Mouse (Mus musculus): ENCODE data around the gene Fam98a. TPM values are rescaled to one million over a fixed set of nuclear protein-coding genes. Genes with fewer than 3 reads are reported as not detected.

Fam98a gene
- polyA plus RNA-seq (2014; fragmentation: Nextera tagmentation; extraction: Ambion mirVana): 8.7 and 9.1 TPM in 2 replicates

- no peaks in the 10 kb centered on the region for H3K9me3 ChIP-seq (ENCODE audit: control insufficient read depth, low read length)
- H3K4me3 ChIP-seq (ENCODE audit: low read depth, low read length): peak within 1 kb of the TSS; percentile 74
- no peaks in the 10 kb centered on the region; the same call in 1 of the 2 replicates for H3K4me1 ChIP-seq (ENCODE audit: control insufficient read depth, insufficient read depth, low read length)
- ATAC-seq (ENCODE audit: low FRiP score) (peak; percentile 99), DNase-seq (ENCODE audit: low spot score, missing footprints) (peak; percentile 100)
- under 1% methylated on average over 56 of the region's 56 CpGs for WGBS
- no peaks in the 10 kb centered on the region for H3K36me3 ChIP-seq (ENCODE audit: control insufficient read depth, insufficient read depth, low read length)
- no peaks in the 10 kb centered on the region for H3K27me3 ChIP-seq (ENCODE audit: control insufficient read depth, insufficient read depth, low read length)
- peak within 1 kb of the TSS; percentile 58 for H3K4me2 ChIP-seq
- H3K9ac ChIP-seq (ENCODE audit: low read length): peak within 1 kb of the TSS; percentile 81
- H3K27ac ChIP-seq (ENCODE audit: low read depth, low read length): no peak within 1 kb of the TSS; the same call in 1 of the 2 replicates
These were observed at the start of gene Fam98a for GRCm38 (mm10) chr17:75551512-75552400. Gene Fam98a (minus strand): TSS chr17:75551946.

- no peak overlapping the region for H3K4me2 ChIP-seq
- WGBS: 82% methylated on average over 3 of the region's 3 CpGs
- DNase-seq (ENCODE audit: low spot score, missing footprints): no peak
- peaks cover 4% of the 10 kb centered on the region; the same call in 1 of the 2 replicates for H3K4me1 ChIP-seq (ENCODE audit: control insufficient read depth, insufficient read depth, low read length)
- no peak for ATAC-seq (ENCODE audit: low FRiP score)
- no peaks in the 10 kb centered on the region for H3K9me3 ChIP-seq (ENCODE audit: control insufficient read depth, low read length)
- H3K27me3 ChIP-seq (ENCODE audit: control insufficient read depth, insufficient read depth, low read length): no peaks in the 10 kb centered on the region
- no peak overlapping the region for H3K4me3 ChIP-seq (ENCODE audit: low read depth, low read length)
- H3K9ac ChIP-seq (ENCODE audit: low read length): no peak overlapping the region
- H3K36me3 ChIP-seq (ENCODE audit: control insufficient read depth, insufficient read depth, low read length): no peaks in the 10 kb centered on the region
- no peak overlapping the region for H3K27ac ChIP-seq (ENCODE audit: low read depth, low read length)
These were observed 46.9 kb upstream of the Fam98a start for GRCm38 (mm10) chr17:75598652-75599051.

DNA sequence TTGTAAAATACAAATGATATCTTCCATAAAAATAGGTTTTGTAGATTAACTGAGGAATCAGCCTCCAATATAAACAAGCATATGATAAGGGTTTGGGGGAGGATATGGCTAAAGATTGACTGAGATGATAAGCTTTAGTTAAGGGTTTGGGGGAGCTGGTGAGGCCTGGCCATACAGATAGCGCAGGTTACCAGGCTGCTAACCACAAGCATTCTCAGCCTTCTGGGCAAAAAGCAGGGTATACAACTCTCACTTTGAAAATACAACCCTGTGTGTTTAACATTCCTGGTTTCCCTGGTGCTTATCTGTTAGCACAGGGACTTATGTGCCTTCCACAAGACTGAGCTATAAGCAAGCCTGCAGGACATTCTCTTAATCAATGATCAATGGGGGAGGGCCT, 31.0 kb upstream of the Fam98a start:
- no peaks in the 10 kb centered on the region for H3K36me3 ChIP-seq (ENCODE audit: control insufficient read depth, insufficient read depth, low read length)
- no peaks in the 10 kb centered on the region for H3K27me3 ChIP-seq (ENCODE audit: control insufficient read depth, insufficient read depth, low read length)
- WGBS: 82% methylated on average over 1 of the region's 1 CpGs

DNA sequence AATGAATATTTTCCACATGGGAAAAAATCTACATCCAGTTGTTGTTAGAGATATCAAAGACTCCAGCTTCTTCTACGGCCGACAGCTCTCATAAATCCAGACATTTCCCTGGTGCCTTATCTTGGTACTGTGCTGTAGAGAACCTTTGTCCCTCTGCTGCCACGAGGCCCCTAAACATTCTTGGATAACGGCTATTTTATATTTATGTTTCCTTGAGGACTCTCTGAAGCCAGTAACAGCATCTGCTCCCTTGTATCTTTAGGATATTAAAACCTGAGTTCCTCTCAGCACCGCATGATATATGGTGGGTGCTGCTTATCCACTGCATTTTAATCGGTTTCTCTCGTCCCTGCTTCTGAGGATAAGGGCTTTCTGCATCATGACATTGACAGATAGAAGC, 23.9 kb upstream of the Fam98a start:
- H3K9me3 ChIP-seq (ENCODE audit: control insufficient read depth, low read length): no peaks in the 10 kb centered on the region
- no peak overlapping the region for H3K4me3 ChIP-seq (ENCODE audit: low read depth, low read length)
- no peak overlapping the region for H3K4me2 ChIP-seq
- no peak overlapping the region for H3K9ac ChIP-seq (ENCODE audit: low read length)
- DNase-seq (ENCODE audit: low spot score, missing footprints): no peak
- no peaks in the 10 kb centered on the region for H3K4me1 ChIP-seq (ENCODE audit: control insufficient read depth, insufficient read depth, low read length)
- no peaks in the 10 kb centered on the region for H3K36me3 ChIP-seq (ENCODE audit: control insufficient read depth, insufficient read depth, low read length)
- no peaks in the 10 kb centered on the region for H3K27me3 ChIP-seq (ENCODE audit: control insufficient read depth, insufficient read depth, low read length)
- WGBS: 88% methylated on average over 7 of the region's 7 CpGs
- no peak overlapping the region for H3K27ac ChIP-seq (ENCODE audit: low read depth, low read length)
- no peak for ATAC-seq (ENCODE audit: low FRiP score)

More for the DNA sequence above, 31.0 kb upstream of the Fam98a start:
- DNase-seq (ENCODE audit: low spot score, missing footprints): no peak
- H3K4me2 ChIP-seq: no peak overlapping the region
- no peak overlapping the region for H3K9ac ChIP-seq (ENCODE audit: low read length)
- no peaks in the 10 kb centered on the region for H3K4me1 ChIP-seq (ENCODE audit: control insufficient read depth, insufficient read depth, low read length)
- H3K9me3 ChIP-seq (ENCODE audit: control insufficient read depth, low read length): no peaks in the 10 kb centered on the region
- H3K4me3 ChIP-seq (ENCODE audit: low read depth, low read length): no peak overlapping the region
- no peak for ATAC-seq (ENCODE audit: low FRiP score)
- no peak overlapping the region for H3K27ac ChIP-seq (ENCODE audit: low read depth, low read length)

- Histone ChIP-seq H3K4me1 (ENCODE audit: control insufficient read depth, insufficient read depth, low read length) (no peaks in the 10 kb centered on the region), H3K36me3 (ENCODE audit: control insufficient read depth, insufficient read depth, low read length) (no peaks in the 10 kb centered on the region), H3K4me2 (no peak overlapping the region), H3K9me3 (ENCODE audit: control insufficient read depth, low read length) (no peaks in the 10 kb centered on the region), H3K27me3 (ENCODE audit: control insufficient read depth, insufficient read depth, low read length) (no peaks in the 10 kb centered on the region), H3K27ac (ENCODE audit: low read depth, low read length) (no peak overlapping the region), H3K4me3 (ENCODE audit: low read depth, low read length) (no peak overlapping the region), H3K9ac (ENCODE audit: low read length) (no peak overlapping the region)
- DNase-seq (ENCODE audit: low spot score, missing footprints) (no peak), ATAC-seq (ENCODE audit: low FRiP score) (no peak)
- WGBS: 90% methylated on average over 2 of the region's 2 CpGs
These were observed 6.3 kb upstream of the Fam98a start for GRCm38 (mm10) chr17:75558041-75558440.

GRCm38 (mm10) chr17:75557031-75557430, 5.3 kb upstream of the Fam98a start:
- no peak for ATAC-seq (ENCODE audit: low FRiP score)
- no peak overlapping the region for H3K9ac ChIP-seq (ENCODE audit: low read length)
- H3K9me3 ChIP-seq (ENCODE audit: control insufficient read depth, low read length): no peaks in the 10 kb centered on the region
- no peak overlapping the region for H3K4me2 ChIP-seq
- no peak overlapping the region for H3K4me3 ChIP-seq (ENCODE audit: low read depth, low read length)
- 45% methylated on average over 3 of the region's 3 CpGs for WGBS
- no peak for DNase-seq (ENCODE audit: low spot score, missing footprints)
- no peaks in the 10 kb centered on the region for H3K36me3 ChIP-seq (ENCODE audit: control insufficient read depth, insufficient read depth, low read length)
- H3K27me3 ChIP-seq (ENCODE audit: control insufficient read depth, insufficient read depth, low read length): no peaks in the 10 kb centered on the region
- H3K4me1 ChIP-seq (ENCODE audit: control insufficient read depth, insufficient read depth, low read length): no peaks in the 10 kb centered on the region
- H3K27ac ChIP-seq (ENCODE audit: low read depth, low read length): no peak overlapping the region

DNA sequence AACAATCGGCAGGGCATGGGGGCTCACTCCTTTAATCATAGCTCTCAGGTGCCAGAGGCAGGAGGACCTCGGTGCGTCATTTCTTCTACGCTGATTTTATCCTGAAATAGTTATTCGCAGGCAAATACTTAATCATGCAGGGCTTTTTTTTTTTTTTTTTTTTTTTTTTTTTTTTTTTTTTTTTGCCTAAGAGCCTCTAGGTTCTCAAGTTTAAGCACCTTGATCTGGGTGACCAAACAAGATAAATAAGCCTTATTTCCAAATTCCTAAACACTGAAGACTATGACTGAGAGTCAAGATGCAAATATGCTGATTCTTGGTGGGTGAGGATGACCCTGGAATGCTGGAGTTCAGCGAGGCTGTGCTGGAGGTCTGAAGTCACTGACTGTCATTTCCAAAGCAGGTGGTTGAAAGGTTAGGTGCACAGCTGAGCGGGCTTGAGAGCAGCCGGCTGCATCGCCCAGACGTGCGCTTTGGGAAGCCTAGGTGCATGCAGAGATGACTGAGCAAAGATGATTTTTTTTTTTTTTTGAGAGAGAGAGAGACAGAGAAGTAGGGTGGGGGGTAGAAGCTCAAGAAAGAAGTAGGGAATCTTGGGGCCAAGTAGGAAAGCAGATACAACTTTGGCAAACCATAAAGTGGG, 854 bp downstream of the Fam98a start:
- Histone ChIP-seq H3K4me2 (peak overlapping the region; percentile 57), H3K4me1 (ENCODE audit: control insufficient read depth, insufficient read depth, low read length) (no peaks in the 10 kb centered on the region; the same call in 1 of the 2 replicates), H3K9ac (ENCODE audit: low read length) (peak overlapping the region; percentile 81), H3K4me3 (ENCODE audit: low read depth, low read length) (peak overlapping the region; percentile 74), H3K27ac (ENCODE audit: low read depth, low read length) (no peak overlapping the region), H3K9me3 (ENCODE audit: control insufficient read depth, low read length) (no peaks in the 10 kb centered on the region), H3K36me3 (ENCODE audit: control insufficient read depth, insufficient read depth, low read length) (no peaks in the 10 kb centered on the region), H3K27me3 (ENCODE audit: control insufficient read depth, insufficient read depth, low read length) (no peaks in the 10 kb centered on the region)
- DNase-seq (ENCODE audit: low spot score, missing footprints) (peak; percentile 91), ATAC-seq (ENCODE audit: low FRiP score) (peak; percentile 3; the same call in 1 of the 2 replicates)
- WGBS: 44% methylated on average over 11 of the region's 11 CpGs

GRCm38 (mm10) chr17:75544262-75544661, 7.5 kb downstream of the Fam98a start:
- Histone ChIP-seq H3K9me3 (ENCODE audit: control insufficient read depth, low read length) (no peaks in the 10 kb centered on the region), H3K27ac (ENCODE audit: low read depth, low read length) (no peak overlapping the region), H3K9ac (ENCODE audit: low read length) (no peak overlapping the region), H3K4me3 (ENCODE audit: low read depth, low read length) (no peak overlapping the region), H3K4me2 (no peak overlapping the region), H3K36me3 (ENCODE audit: control insufficient read depth, insufficient read depth, low read length) (peaks cover 3% of the 10 kb centered on the region; the same call in 1 of the 2 replicates), H3K27me3 (ENCODE audit: control insufficient read depth, insufficient read depth, low read length) (no peaks in the 10 kb centered on the region), H3K4me1 (ENCODE audit: control insufficient read depth, insufficient read depth, low read length) (no peaks in the 10 kb centered on the region)
- ATAC-seq (ENCODE audit: low FRiP score) (no peak), DNase-seq (ENCODE audit: low spot score, missing footprints) (no peak)
- 91% methylated on average over 7 of the region's 7 CpGs for WGBS

GRCm38 (mm10) chr17:75543434-75543833, 8.3 kb downstream of the Fam98a start:
- WGBS: 94% methylated on average over 7 of the region's 7 CpGs
- no peak overlapping the region for H3K4me3 ChIP-seq (ENCODE audit: low read depth, low read length)
- H3K27me3 ChIP-seq (ENCODE audit: control insufficient read depth, insufficient read depth, low read length): no peaks in the 10 kb centered on the region
- no peak for ATAC-seq (ENCODE audit: low FRiP score)
- no peak for DNase-seq (ENCODE audit: low spot score, missing footprints)
- H3K4me1 ChIP-seq (ENCODE audit: control insufficient read depth, insufficient read depth, low read length): no peaks in the 10 kb centered on the region
- H3K9ac ChIP-seq (ENCODE audit: low read length): no peak overlapping the region
- no peak overlapping the region for H3K4me2 ChIP-seq
- H3K9me3 ChIP-seq (ENCODE audit: control insufficient read depth, low read length): no peaks in the 10 kb centered on the region
- no peak overlapping the region for H3K27ac ChIP-seq (ENCODE audit: low read depth, low read length)
- peaks cover 3% of the 10 kb centered on the region; the same call in 1 of the 2 replicates for H3K36me3 ChIP-seq (ENCODE audit: control insufficient read depth, insufficient read depth, low read length)

Data from midbrain, embryonic 11.5 days (tissue).